Mouse (Mus musculus) bone marrow, adult 2 months (tissue): Measurements from ENCODE around the gene H2afv. TPM values are rescaled to one million over a fixed set of nuclear protein-coding genes. Genes with fewer than 3 reads are reported as not detected.

Source experiments
- H3K27ac ChIP-seq: fragments of 200-500 bp; 2 replicates; pipeline ENCODE4 v1.5.1; 2012; ENCODE audit warnings: low read depth, mild to moderate bottlenecking, control low read depth, inconsistent platforms, low read length; ENCODE audit not compliant: control insufficient read depth, poor library complexity, insufficient read depth
- H3K4me1 ChIP-seq: fragments of 200-500 bp; 2 replicates; pipeline ENCODE4 v1.6.1; 2011; ENCODE audit warnings: low read length; ENCODE audit not compliant: control insufficient read depth, insufficient read depth
- H3K4me3 ChIP-seq: fragments of 200-500 bp; replicated peaks from 2 replicates; pipeline ENCODE3; 2011; ENCODE audit warnings: mild to moderate bottlenecking, low read depth, low read length, control low read depth; ENCODE audit not compliant: control insufficient read depth
- CTCF ChIP-seq: fragments of 200-500 bp; IDR thresholded peaks from 2 replicates; pipeline ENCODE4 v1.5.1; 2011; ENCODE audit warnings: low read length, control low read depth; ENCODE audit not compliant: control insufficient read depth, insufficient read depth
- POLR2A ChIP-seq: fragments of 200-500 bp; IDR thresholded peaks from 2 replicates; pipeline ENCODE4 v1.6.1; 2011; ENCODE audit warnings: low read depth, mild to moderate bottlenecking, control low read depth, low read length, borderline replicate concordance; ENCODE audit not compliant: control insufficient read depth
- WGBS: fragments of 180-500 bp; shearing (Covaris S2); methylation state at CpG from one replicate; pipeline ENCODE4 v1.1.7; 2018; 5-methylcytosine and 5-hydroxymethylcytosine counted together
- polyA plus RNA-seq: library from polyadenylated mRNA; stranded (reverse); fragments of >200 nt; gene quantifications from 2 replicates; pipeline ENCODE4 v1.2.4, GENCODE M21; 2011; ENCODE audit warnings: low replicate concordance; ENCODE audit not compliant: missing spikeins, insufficient read depth, insufficient read length

The H2afv gene
- polyA plus RNA-seq, 1 experiment: 217 TPM

GRCm38 (mm10) chr11:6392857-6393256 is 51.4 kb downstream of the H2afv start:
- peaks cover 9% of the 10 kb centered on the region; the same call in 1 of the 2 replicates for H3K4me1 ChIP-seq
- WGBS: 29% methylated on average over 6 of the region's 6 CpGs
- no peak overlapping the region for H3K27ac ChIP-seq
- no peak overlapping the region for H3K4me3 ChIP-seq
- no peak for TF ChIP-seq POLR2A
- no peak for TF ChIP-seq CTCF

- peaks cover 9% of the 10 kb centered on the region; the same call in 1 of the 2 replicates for H3K4me1 ChIP-seq
These were observed 52.5 kb downstream of the H2afv start for GRCm38 (mm10) chr11:6391516-6392276.

GRCm38 (mm10) chr11:6390376-6391053 is 53.7 kb downstream of the H2afv start:
- TF ChIP-seq CTCF: no peak
- TF ChIP-seq POLR2A: no peak
- Histone ChIP-seq H3K4me3 (peak overlapping the region; percentile 40), H3K4me1 (peaks cover 9% of the 10 kb centered on the region; the same call in 1 of the 2 replicates), H3K27ac (no peak overlapping the region)
- 71% methylated on average over 8 of the region's 8 CpGs for WGBS

More at GRCm38 (mm10) chr11:6391516-6392276, 52.5 kb downstream of the H2afv start:
- Histone ChIP-seq H3K27ac (peak overlapping the region; percentile 71), H3K4me3 (peak overlapping the region; percentile 1)
- WGBS: 39% methylated on average over 8 of the region's 8 CpGs
- TF ChIP-seq CTCF (no peak), POLR2A (no peak)

- WGBS: under 1% methylated on average over 32 of the region's 43 CpGs
- Histone ChIP-seq H3K4me3 (peak overlapping the region; percentile 89), H3K27ac (peak overlapping the region; percentile 99; the same call in 1 of the 2 replicates), H3K4me1 (peaks cover 9% of the 10 kb centered on the region; the same call in 1 of the 2 replicates)
- no peak for TF ChIP-seq CTCF
- TF ChIP-seq POLR2A: no peak
These were observed 54.7 kb downstream of the H2afv start for GRCm38 (mm10) chr11:6389483-6389921.

- TF ChIP-seq POLR2A (peak; percentile 78; the same call in 1 of the 2 replicates), CTCF (no peak)
- 4% methylated on average over 60 of the region's 60 CpGs for WGBS
- Histone ChIP-seq H3K27ac (peak within 1 kb of the TSS; percentile 99), H3K4me1 (peaks cover 9% of the 10 kb centered on the region; the same call in 1 of the 2 replicates), H3K4me3 (peak within 1 kb of the TSS; percentile 89)
These were observed 55.4 kb downstream of the H2afv start, which contains the start of gene Zmiz2 for GRCm38 (mm10) chr11:6388726-6389413. Zmiz2 (plus strand) TSS chr11:6389074.

- WGBS: 85% methylated on average over 6 of the region's 6 CpGs
- Histone ChIP-seq H3K4me3 (no peak overlapping the region), H3K27ac (peak overlapping the region; percentile 91), H3K4me1 (peaks cover 9% of the 10 kb centered on the region; the same call in 1 of the 2 replicates)
- no peak for TF ChIP-seq CTCF
- no peak for TF ChIP-seq POLR2A
These were observed 56.0 kb downstream of the H2afv start for GRCm38 (mm10) chr11:6388126-6388725.

- TF ChIP-seq POLR2A: no peak
- TF ChIP-seq CTCF: no peak
- Histone ChIP-seq H3K4me3 (no peak overlapping the region), H3K27ac (no peak overlapping the region), H3K4me1 (no peaks in the 10 kb centered on the region)
- WGBS: 82% methylated on average over 6 of the region's 6 CpGs
These were observed 63.3 kb downstream of the H2afv start for GRCm38 (mm10) chr11:6380916-6381315.

Other genes starting within 250 kb of the H2afv start
- not detected in 2 replicates for gene A730071L15Rik, start 244.4 kb downstream of the H2afv start, polyA plus RNA-seq
- gene Nudcd3, start 244.0 kb downstream of the H2afv start, polyA plus RNA-seq: 13.2 and 25.4 TPM in 2 replicates
- gene Npc1l1, start 214.3 kb downstream of the H2afv start, polyA plus RNA-seq: not detected in 2 replicates
- gene Ddx56, start 176.7 kb downstream of the H2afv start, polyA plus RNA-seq: 27.3 and 29.4 TPM in 2 replicates
- 5.3 and 19.2 TPM in 2 replicates for gene Tmed4, start 169.6 kb downstream of the H2afv start, polyA plus RNA-seq
- 35.0 and 54.8 TPM in 2 replicates for gene Ogdh, start 152.8 kb downstream of the H2afv start, polyA plus RNA-seq
- gene Zmiz2, start 55.4 kb downstream of the H2afv start, polyA plus RNA-seq: 24.8 and 42.3 TPM in 2 replicates
- 659 and 720 TPM in 2 replicates for gene Ppia, start 29.0 kb downstream of the H2afv start, polyA plus RNA-seq
- gene Purb, start 31.5 kb upstream of the H2afv start, polyA plus RNA-seq: 14.7 and 18.0 TPM in 2 replicates
- gene Myo1g, start 76.5 kb upstream of the H2afv start, polyA plus RNA-seq: 37.2 and 95.8 TPM in 2 replicates
- 37.1 and 52.3 TPM in 2 replicates for gene Ccm2, start 102.4 kb upstream of the H2afv start, polyA plus RNA-seq
- 6.5 TPM in 1 of 2 replicates, not detected in the other for gene Nacad, start 161.6 kb upstream of the H2afv start, polyA plus RNA-seq
- gene Tbrg4, start 181.6 kb upstream of the H2afv start, polyA plus RNA-seq: 42.4 and 68.1 TPM in 2 replicates
- not detected in 2 replicates for gene Wap, start 194.2 kb upstream of the H2afv start, polyA plus RNA-seq
- gene Ramp3, start 214.1 kb upstream of the H2afv start, polyA plus RNA-seq: 2.0 TPM in 1 of 2 replicates, not detected in the other